Mouse (Mus musculus): ENCODE measurements around the gene Bcas1.
A peak's percentile ranks its signal among the peaks of the same experiment; 100 is the strongest.

Bcas1 gene

DNA sequence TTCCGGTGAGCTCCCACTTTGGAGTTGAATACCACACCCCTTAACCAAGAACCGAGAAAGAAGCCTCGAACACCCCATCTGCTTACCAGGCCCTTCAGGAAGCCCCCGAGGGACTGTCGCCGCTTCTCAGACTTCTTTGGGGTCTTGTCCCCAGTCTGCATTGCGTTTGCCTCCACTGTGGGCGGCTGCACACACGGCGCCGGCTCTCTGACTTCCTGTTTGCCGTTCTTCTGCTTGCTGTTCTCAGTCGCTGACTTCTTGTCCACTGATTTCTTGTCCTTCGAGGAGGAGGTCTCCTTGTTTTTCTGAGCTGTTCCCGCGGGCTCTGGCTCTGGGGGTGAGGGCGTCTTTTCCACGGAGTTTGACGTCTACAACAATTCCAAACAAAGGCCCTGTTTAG, 78.5 kb downstream of the Bcas1 start:
- DNase-seq (ENCODE audit: low read depth, low spot score) = no peak

GRCm38 (mm10) chr2:170347131-170347765, 80.4 kb downstream of the Bcas1 start:
- peak; percentile 58 for DNase-seq (ENCODE audit: low read depth, low spot score)

- no peak for DNase-seq (ENCODE audit: low read depth, low spot score)
These were observed 82.2 kb downstream of the Bcas1 start for GRCm38 (mm10) chr2:170345410-170345793.

DNA sequence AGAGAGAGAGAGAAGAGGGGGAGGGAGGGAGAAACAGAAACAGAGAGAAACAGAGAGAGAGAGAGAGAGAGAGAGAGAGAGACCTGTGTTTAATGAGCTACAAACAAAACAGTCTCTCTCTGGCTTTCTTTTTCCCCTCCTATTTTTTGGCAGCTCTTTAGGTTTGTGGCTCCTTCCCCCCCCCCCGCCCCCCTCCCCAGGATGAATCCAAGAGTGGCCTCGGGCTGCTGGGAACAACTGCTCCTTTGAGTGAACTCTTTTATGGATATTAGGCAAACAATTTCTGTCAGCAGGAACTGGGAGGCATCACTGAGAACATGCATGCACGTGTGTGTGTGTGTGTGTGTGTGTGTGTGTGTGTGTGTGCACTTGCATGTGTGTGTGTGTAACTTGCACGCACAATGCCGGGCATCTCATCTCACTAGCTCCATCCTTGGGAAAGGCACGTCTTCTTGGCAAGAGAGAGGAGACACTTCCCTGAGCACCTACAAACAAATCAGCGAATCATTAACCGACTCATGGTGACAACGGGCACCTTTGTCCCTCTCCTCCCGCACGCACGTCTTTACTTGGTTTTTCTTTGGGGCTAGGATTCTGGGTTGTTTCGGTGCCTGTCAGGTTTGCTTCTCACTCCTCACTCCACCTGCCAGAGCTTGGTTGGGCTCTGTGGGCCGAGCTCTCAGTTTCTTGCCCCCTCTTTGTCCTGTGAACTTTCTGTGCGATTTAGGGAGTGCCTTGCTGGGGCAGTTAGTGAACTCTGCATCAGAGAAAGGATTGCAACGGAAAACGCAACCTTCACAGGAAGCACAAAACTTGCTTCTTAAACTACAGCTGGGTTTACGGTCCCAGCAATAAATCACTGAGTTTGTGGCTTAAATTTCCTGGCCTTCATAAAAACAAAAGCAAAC, 82.9 kb downstream of the Bcas1 start:
- DNase-seq (ENCODE audit: low read depth, low spot score) = no peak

GRCm38 (mm10) chr2:170343819-170344317, 83.8 kb downstream of the Bcas1 start:
- no peak for DNase-seq (ENCODE audit: low read depth, low spot score)

- DNase-seq (ENCODE audit: low read depth, low spot score) = peak; percentile 90
These were observed 84.4 kb downstream of the Bcas1 start for GRCm38 (mm10) chr2:170343133-170343818.

- DNase-seq (ENCODE audit: low read depth, low spot score) = no peak
These were observed 85.3 kb downstream of the Bcas1 start for GRCm38 (mm10) chr2:170342312-170342830.

DNA sequence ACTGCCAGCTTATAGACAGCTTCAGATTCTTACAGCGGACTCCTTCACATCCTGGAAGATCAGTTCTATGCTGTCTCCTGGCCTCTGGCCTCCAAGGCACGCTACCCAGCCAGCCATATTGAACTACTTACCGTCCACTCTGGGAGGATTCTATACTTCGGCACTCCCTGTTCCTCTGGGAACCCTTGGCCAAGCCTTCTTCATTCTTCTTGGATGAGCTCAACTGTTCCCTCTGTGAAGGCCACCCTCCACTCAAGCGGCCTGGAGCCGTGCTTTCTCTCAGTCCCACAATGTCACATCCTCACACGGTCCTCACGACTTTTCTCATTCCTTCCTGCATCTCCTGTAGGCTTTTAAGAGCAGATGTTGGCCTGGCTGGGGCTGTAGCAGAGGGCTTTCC, 86.5 kb downstream of the Bcas1 start:
- no peak for DNase-seq (ENCODE audit: low read depth, low spot score)

- no peak for DNase-seq (ENCODE audit: low read depth, low spot score)
These were observed 91.3 kb downstream of the Bcas1 start for GRCm38 (mm10) chr2:170336266-170336760.

GRCm38 (mm10) chr2:170335168-170335567, 92.5 kb downstream of the Bcas1 start:
- DNase-seq (ENCODE audit: low read depth, low spot score) = no peak

GRCm38 (mm10) chr2:170331870-170332269, 95.8 kb downstream of the Bcas1 start:
- DNase-seq (ENCODE audit: low read depth, low spot score) = no peak

- no peak for DNase-seq (ENCODE audit: low read depth, low spot score)
These were observed 97.2 kb downstream of the Bcas1 start for GRCm38 (mm10) chr2:170330466-170330865.

GRCm38 (mm10) chr2:170329921-170330320, 97.7 kb downstream of the Bcas1 start:
- no peak for DNase-seq (ENCODE audit: low read depth, low spot score)

DNA sequence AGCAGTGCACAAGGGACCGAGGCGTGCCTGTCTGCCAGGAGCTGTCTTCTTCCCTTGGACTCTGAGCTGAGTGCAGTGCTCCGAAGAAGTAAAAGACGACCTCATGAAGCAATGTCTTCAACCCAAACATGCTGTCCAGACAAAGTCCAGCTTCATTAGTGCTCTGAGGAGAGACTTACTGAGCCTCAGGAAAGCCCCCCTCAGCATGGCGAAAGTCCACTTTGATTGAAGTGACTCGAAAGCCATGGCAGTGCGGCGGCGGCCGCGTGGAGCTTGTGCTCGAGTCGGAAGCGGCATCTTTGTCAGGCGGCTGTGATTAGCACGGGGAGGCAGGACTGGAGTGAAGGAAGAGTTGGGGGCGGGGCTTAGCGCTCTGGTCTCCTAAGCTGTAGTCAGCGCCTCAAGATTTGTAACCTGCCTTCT, 103.7 kb downstream of the Bcas1 start:
- peak; percentile 92 for DNase-seq (ENCODE audit: low read depth, low spot score)

DNA sequence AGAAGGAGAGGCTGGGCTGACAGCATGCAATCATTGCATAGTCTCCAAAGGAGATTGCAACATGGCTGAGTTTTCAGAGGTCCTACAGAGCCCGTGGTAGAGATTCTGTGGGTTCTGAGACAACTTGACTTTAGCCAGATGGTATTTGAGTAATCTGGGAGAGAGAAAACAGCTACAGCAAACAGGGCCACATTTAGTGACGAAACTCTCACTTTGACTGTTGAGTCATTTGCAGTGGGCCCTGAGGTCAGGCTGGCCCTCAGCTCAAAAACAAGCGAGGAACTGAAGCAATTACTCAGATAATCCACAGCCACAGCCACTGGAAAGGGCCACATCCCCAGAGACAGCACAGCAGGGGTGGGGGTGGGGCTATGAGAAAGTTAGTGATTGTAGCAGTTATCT, 105.6 kb downstream of the Bcas1 start:
- DNase-seq (ENCODE audit: low read depth, low spot score) = no peak

- DNase-seq (ENCODE audit: low read depth, low spot score) = no peak
These were observed 106.1 kb downstream of the Bcas1 start for GRCm38 (mm10) chr2:170321579-170321978.

DNA sequence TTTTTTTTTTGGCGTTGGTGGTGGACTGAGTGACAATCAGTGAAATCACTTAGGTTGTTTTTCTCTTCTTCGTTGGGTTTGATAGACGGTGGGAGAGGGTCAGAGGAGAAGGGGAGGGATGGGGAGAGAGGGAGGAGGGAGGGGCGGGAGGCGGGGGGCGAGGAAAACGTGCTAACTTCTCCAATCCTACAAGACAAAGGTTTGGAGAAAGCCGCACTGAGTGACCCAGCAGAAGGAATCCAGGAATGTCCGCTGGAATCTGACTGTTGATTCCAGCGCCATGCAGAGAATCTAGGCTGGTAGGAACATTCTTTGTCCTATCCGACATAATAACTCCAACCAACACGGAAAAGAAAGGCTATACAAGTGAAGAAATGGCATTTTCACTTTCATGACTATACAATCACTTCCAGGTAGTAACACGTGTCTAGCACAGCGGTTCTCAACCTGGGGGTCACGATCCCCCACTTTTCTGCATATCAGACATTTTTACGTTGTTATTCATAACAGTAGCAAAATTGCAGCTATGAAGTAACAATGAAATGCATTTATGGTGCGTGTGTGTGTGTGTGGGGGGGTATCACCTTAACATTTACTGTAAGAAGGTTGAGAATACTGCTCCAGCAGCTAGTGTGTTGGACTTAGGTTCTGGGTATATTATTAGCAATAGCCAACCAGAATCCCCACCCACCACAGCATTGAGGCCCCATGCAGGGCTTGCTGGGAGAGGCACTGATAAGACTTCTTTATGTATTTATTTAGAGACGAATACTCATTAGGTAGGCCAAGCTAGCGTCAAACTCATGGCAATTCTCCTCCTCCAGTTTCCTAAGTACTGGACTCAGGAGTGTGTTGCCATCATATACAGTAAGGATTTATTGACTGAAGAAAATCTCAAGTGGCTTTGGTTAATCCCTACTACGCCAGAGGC, 107.8 kb downstream of the Bcas1 start:
- no peak for DNase-seq (ENCODE audit: low read depth, low spot score)

GRCm38 (mm10) chr2:170318713-170319532, 108.7 kb downstream of the Bcas1 start:
- DNase-seq (ENCODE audit: low read depth, low spot score) = peak; percentile 96

DNA sequence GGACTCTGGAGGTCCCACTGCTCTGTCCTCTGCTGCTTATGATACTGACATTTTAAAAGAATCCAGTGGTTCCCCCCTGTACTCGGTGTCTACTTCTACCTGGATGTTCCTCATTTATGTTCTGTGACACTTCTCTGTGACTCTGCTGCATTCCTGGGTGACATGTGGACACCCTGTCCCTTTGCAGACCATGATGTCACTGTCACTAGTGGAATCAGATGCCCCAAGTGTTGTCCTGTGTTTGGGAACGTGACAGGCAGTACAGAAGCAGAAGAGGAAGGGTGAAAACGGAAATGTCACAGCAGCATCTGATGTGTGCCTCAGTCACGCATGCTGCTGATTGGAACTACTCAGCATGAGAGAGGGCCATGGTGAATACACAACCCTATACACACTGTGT, 110.9 kb downstream of the Bcas1 start:
- DNase-seq (ENCODE audit: low read depth, low spot score) = no peak

DNA sequence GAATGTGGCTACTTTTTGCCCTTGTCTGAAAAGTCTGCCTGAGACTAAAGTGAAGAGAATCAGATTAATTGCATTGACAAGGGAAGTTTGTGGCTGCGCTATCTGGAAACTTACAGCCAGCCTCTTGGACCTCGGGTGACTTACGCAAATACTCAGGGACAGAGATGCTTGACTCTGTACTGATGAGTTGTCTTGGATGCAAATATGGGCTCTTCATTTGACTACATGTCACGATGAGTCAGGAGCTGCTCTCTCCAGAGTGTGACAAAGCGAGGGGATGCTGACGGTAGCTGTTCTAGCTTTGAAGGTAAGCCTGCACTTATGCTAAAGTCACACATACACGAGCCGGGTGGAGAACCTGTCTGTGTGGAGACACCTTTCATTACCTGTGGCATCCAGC, 111.3 kb downstream of the Bcas1 start:
- DNase-seq (ENCODE audit: low read depth, low spot score) = no peak
